Mouse (Mus musculus) ES-Bruce4 (cell line): Measurements from ENCODE around the gene Bsn.

ENCODE experiments used
- CTCF ChIP-seq: IDR thresholded peaks from one replicate; pipeline ENCODE4 v1.8.1; 2011; ENCODE audit warnings: low read depth, low read length
- POLR2A ChIP-seq: IDR thresholded peaks from one replicate; pipeline ENCODE4 v1.8.1; 2011; ENCODE audit warnings: low read length; ENCODE audit not compliant: insufficient read depth

GRCm38 (mm10) chr9:108055061-108055460 lies 135.1 kb downstream of the Bsn start:
- TF ChIP-seq CTCF (no peak), POLR2A (no peak)
